Comparison of ENCODE assay signal across 7 mouse cellular contexts in the genomic region with DNA sequence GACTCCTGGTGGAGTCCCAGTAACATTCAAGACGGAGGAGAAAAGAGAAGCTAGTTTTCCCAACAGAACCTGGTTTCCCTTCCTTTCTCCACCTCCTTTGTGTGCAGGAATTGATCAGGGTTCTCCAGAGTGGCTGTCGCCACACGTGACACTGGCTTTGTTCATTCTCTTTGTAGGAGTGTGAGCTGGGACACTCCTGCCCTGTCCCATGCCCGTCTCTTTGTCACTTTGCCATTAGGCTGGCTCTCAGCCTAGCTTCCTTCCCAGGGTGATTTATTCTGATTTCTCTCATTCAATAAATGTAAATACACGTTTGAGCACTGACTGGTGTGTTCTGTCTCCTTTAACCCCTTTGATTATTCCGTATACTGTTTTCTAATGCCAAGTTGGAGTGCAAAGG. TPM values are rescaled to one million over a fixed set of nuclear protein-coding genes. Genes with fewer than 3 reads are reported as not detected.
DNase-seq lines count a peak whose midpoint lies in the region; ATAC-seq lines count a peak whose summit lies in the region.

No protein-coding gene starts in this region.

- no peak overlapping the region for H3K9ac ChIP-seq in hindbrain, embryonic 11.5 days (ENCODE audit: low read depth, low read length)
- no peak overlapping the region for H3K9ac ChIP-seq in midbrain, embryonic 15.5 days

- H3K36me3 ChIP-seq in embryonic facial prominence, embryonic 10.5 days (replicated peaks) = no peaks in the 10 kb centered on the region
- no peaks in the 10 kb centered on the region for H3K36me3 ChIP-seq in hindbrain, embryonic 11.5 days (ENCODE audit: control insufficient read depth, insufficient read depth, low read length)
- H3K36me3 ChIP-seq in midbrain, embryonic 15.5 days (replicated peaks) = no peaks in the 10 kb centered on the region

- H3K4me1 ChIP-seq in embryonic facial prominence, embryonic 10.5 days = peaks cover 9% of the 10 kb centered on the region
- no peaks in the 10 kb centered on the region for H3K4me1 ChIP-seq in hindbrain, embryonic 11.5 days (replicated peaks; ENCODE audit: control insufficient read depth, insufficient read depth, low read length)
- no peaks in the 10 kb centered on the region for H3K4me1 ChIP-seq in midbrain, embryonic 15.5 days

- H3K27ac ChIP-seq in embryonic facial prominence, embryonic 10.5 days (replicated peaks) = peak overlapping the region; percentile 61; the same call in 1 of the 2 replicates
- no peak overlapping the region for H3K27ac ChIP-seq in hindbrain, embryonic 11.5 days (ENCODE audit: low read depth, low read length)
- peak overlapping the region; percentile 30; the same call in 1 of the 2 replicates for H3K27ac ChIP-seq in midbrain, embryonic 15.5 days

- no peak overlapping the region for H3K4me3 ChIP-seq in embryonic facial prominence, embryonic 10.5 days
- no peak overlapping the region for H3K4me3 ChIP-seq in hindbrain, embryonic 11.5 days (ENCODE audit: low read depth, low read length)
- no peak overlapping the region for H3K4me3 ChIP-seq in midbrain, embryonic 15.5 days

- DNase-seq in kidney, adult 9 months = peak; percentile 8
- no peak for DNase-seq in kidney, adult 11 months
- DNase-seq in embryonic facial prominence, embryonic 10.5 days (ENCODE audit: low spot score) = no peak
- no peak for DNase-seq in hindbrain, embryonic 11.5 days (ENCODE audit: low spot score)
- no peak for DNase-seq in thymus, postnatal 14 days
- no peak for DNase-seq in MN1 (ENCODE audit: low spot score)

- WGBS in embryonic facial prominence, embryonic 10.5 days = 64% methylated on average over 6 of the region's 6 CpGs
- 54% methylated on average over 6 of the region's 6 CpGs for WGBS in hindbrain, embryonic 11.5 days
- WGBS in midbrain, embryonic 15.5 days = 29% methylated on average over 6 of the region's 6 CpGs

- peak; percentile 72; the same call in 1 of the 2 replicates for ATAC-seq in hindbrain, embryonic 11.5 days (ENCODE audit: low FRiP score)
- ATAC-seq in midbrain, embryonic 15.5 days (replicated peaks) = peak; percentile 70; the same call in 1 of the 2 replicates

- H3K4me2 ChIP-seq in hindbrain, embryonic 11.5 days (replicated peaks; ENCODE audit: low read depth, low read length) = no peak overlapping the region
- H3K4me2 ChIP-seq in midbrain, embryonic 15.5 days = no peak overlapping the region

- no peaks in the 10 kb centered on the region for H3K9me3 ChIP-seq in embryonic facial prominence, embryonic 10.5 days
- H3K9me3 ChIP-seq in hindbrain, embryonic 11.5 days (ENCODE audit: control insufficient read depth, low read length) = no peaks in the 10 kb centered on the region
- no peaks in the 10 kb centered on the region for H3K9me3 ChIP-seq in midbrain, embryonic 15.5 days

- H3K27me3 ChIP-seq in embryonic facial prominence, embryonic 10.5 days (replicated peaks; ENCODE audit: low read depth, poor library complexity, severe bottlenecking) = no peaks in the 10 kb centered on the region
- H3K27me3 ChIP-seq in hindbrain, embryonic 11.5 days (ENCODE audit: control insufficient read depth, insufficient read depth, low read length) = no peaks in the 10 kb centered on the region
- H3K27me3 ChIP-seq in midbrain, embryonic 15.5 days (replicated peaks) = no peaks in the 10 kb centered on the region

RNA-seq across cellular contexts. Expression of a gene that starts 55.3 kb away (rescaled TPM):
- polyA plus RNA-seq in embryonic facial prominence, embryonic 10.5 days (2016; fragmentation: Nextera tagmentation; extraction: Ambion mirVana) = 10.0 and 11.1 TPM in 2 replicates
- 11.4 and 12.8 TPM in 2 replicates for polyA plus RNA-seq in hindbrain, embryonic 11.5 days (2014; fragmentation: Nextera tagmentation; extraction: Ambion mirVana)
- polyA plus RNA-seq in midbrain, embryonic 15.5 days (2015; fragmentation: Nextera tagmentation; extraction: Ambion mirVana) = 9.2 and 9.7 TPM in 2 replicates
